Mouse (Mus musculus) gastrocnemius, postnatal 10 days (tissue): ENCODE results near the gene Sh2d1b1. TPM values are rescaled to one million over a fixed set of nuclear protein-coding genes. Genes with fewer than 3 reads are reported as not detected.
"Not testable (repeated sequence)": the region's sequence is repeated elsewhere in the genome, so short reads cannot be mapped to it uniquely, and the experiment has no call there.

ENCODE experiments used
- DNase-seq: peaks from one replicate; pipeline ENCODE4 v3.0.0; 2021; ENCODE audit warnings: mixed read lengths
- long read RNA-seq, 2 experiments: library from polyadenylated mRNA; stranded (forward); transcript quantifications; one replicate each; pipeline ENCODE4 v2.0.0; 2021
- total RNA-seq, 2 experiments: library from RNA; stranded (reverse); gene quantifications; 2 replicates each; pipeline ENCODE4 v1.2.3; 2021

Gene Sh2d1b1
- total RNA-seq: not detected
- long read RNA-seq, experiment 1: 0 reads
- long read RNA-seq, experiment 2, partial matches to known transcripts: 0 of 1 reads
- long read RNA-seq, experiment 2, other reads (novel, unspliced or antisense): 1 of 1 reads

- DNase-seq: no peak
Measured at GRCm38 (mm10) chr1:170277016-170277415, at the start of gene Sh2d1b1. Gene Sh2d1b1, plus strand, starts transcription at chr1:170277320.

DNA sequence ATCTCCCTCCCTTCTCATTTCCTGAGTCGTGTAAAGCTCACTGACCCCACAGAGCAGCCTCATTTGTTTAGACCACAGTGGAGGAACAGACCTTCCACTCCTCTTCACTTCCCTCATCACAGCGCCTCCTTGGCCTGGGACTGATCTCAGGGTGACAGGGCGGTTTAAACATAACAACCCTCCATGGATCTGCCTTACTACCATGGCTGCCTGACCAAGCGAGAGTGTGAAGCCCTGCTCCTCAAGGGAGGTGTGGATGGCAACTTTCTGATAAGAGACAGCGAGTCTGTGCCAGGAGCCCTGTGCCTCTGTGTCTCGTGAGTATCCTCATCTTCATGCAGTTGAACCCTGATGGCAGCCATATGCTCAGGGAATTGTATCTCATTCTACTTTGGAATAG lies 44.4 kb upstream of the Sh2d1b1 start, which contains the start of gene Sh2d1b2:
TSS of gene Sh2d1b2 (plus strand) at position 62 of the 400 bp plus-strand sequence.
- DNase-seq: not testable (repeated sequence)

- DNase-seq: no peak
Measured at GRCm38 (mm10) chr1:170245016-170245415, 32.1 kb upstream of the Sh2d1b1 start.

DNA sequence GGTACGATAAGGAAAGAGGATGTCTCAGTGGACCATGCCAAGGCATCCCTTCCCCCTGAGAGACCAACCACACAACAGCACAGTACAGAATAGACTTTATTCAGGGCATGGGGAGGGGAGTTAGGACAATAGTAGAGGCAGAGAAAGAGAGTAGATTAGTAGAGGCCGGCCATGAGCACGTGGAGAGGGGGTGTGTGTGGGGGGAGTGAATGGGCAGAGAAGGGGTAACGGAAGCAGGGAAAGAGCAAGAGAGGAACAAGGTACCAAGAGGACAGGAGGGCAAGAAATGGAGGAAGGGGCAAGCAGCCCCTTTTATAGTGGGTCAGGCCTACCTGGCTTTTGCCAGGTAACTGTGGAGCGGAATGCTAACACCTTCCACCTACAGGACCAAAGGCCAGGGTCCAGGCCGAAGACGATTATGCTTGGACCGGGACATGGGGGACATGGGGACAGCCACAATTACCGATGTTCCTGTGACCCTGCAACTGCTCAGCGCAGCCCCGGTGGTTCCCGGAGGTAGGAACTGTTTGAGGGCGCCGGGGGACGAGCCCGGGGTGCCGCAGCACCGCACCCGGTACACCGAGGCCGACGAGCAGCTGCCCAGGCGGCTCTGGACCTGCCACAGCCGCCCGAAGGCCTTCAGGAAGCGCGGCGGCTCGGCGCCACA lies 22.1 kb upstream of the Sh2d1b1 start:
- DNase-seq: no peak

DNA sequence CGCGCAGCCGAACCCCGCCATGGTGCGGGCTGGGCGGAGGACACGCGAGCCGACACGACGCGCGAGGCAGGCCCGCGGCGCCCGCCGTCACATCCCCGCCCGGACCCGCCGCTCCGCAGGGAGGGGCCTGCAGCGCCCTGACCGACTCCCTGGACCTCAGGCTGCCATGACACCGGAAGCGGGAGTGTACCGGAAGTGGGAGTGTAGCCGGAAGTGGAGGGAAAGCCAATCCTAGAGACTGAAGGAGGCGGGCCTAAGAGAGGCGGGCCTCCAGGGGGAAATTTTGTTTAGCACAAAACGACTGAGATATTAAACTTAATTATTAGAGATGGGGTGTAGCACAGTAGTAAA lies 21.6 kb upstream of the Sh2d1b1 start:
- DNase-seq: peak; percentile 74

DNA sequence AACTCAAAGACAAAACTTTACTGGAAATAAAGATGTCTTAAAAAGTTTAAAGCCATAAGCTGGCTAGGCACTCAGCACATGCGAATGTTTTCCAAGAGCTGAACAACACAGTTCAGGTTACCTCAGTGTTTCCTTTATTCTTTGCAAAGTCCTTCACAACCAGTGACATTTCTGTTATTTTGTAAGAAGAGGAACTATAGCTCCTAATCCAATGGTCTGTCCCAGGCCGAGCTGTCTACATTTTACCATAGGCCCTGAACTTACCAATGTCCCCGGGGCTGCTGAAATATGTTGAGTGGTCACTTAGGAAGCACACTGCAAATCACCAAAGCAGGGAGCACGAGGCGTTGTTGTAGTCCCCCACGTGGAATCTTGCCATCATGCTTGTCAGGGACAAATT lies 6.8 kb upstream of the Sh2d1b1 start:
- DNase-seq: no peak

DNA sequence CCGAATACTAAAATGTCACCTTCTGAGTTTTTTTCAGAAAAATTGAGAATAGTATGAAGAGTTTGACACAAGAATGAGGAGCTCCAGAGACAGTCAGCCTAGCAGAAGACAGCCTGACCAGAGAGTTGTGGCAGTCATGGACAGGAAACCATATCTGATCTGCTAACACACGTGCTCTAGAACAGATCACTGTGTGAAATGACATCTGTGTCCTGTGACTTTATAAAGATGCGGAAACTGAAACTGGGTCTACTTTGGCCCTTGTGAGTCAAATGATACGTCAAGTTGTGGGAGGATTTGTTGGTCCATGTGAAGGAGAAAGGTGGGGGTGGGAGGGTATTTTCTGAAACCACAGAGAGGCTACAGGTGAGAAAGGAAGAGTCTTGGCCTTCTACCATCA lies 6.4 kb upstream of the Sh2d1b1 start:
- no peak for DNase-seq

GRCm38 (mm10) chr1:170273252-170273651 lies 3.9 kb upstream of the Sh2d1b1 start:
- no peak for DNase-seq

DNA sequence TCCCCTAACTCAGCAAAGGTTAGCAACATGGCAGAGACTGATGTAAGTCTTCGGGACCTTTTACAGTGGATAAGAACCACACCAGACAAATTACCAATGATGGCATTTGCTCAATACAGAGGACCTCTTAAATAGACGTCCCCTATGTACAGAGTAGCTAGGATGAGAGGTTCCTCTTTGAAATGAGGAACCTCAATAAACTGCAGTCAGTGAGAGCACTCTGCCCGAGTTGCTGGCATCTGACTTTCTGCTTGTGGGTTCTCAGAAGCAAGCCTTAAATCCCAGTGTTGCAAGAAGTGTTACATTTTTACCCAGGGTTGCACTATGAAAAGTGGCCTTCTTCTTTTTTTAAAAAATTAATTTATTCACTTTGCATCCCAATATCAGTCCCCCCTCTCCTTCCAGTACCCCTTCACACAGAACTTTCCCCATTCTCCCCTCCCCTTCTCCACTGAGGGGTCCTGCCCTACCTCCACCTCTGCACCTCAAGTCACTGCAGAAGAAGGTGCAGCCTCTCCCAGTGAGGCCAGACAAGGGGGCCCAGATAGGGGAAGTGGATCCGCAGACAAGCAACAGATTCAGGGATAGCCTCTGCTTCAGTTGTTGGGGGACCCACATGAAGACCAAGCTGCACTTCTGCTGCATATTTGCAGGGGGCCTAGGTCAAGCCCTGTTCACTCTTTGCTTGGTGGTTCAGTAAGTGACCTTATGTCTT lies 5.5 kb downstream of the Sh2d1b1 start:
- no peak for DNase-seq

- DNase-seq: no peak
Measured at GRCm38 (mm10) chr1:170292239-170292951, 15.3 kb downstream of the Sh2d1b1 start.

DNA sequence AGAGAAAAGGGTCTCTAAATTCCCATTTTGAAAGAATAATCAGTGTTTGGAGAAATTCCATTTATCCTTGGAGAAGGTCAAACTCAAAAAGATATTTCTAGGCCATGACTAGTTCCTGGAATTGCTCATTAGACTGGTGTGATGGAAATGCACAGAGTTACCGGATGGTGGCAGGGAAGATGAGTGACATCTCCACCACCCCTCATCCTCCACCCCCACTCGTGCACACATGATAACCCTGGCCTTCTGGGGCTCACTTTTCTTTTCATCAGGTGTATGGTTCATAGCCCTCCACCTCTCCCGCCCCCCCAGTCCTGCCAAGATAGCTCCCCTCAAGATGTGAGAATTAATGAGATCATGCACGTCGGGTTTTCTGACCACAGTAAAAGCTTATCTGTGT lies 16.1 kb downstream of the Sh2d1b1 start:
- DNase-seq: no peak

DNA sequence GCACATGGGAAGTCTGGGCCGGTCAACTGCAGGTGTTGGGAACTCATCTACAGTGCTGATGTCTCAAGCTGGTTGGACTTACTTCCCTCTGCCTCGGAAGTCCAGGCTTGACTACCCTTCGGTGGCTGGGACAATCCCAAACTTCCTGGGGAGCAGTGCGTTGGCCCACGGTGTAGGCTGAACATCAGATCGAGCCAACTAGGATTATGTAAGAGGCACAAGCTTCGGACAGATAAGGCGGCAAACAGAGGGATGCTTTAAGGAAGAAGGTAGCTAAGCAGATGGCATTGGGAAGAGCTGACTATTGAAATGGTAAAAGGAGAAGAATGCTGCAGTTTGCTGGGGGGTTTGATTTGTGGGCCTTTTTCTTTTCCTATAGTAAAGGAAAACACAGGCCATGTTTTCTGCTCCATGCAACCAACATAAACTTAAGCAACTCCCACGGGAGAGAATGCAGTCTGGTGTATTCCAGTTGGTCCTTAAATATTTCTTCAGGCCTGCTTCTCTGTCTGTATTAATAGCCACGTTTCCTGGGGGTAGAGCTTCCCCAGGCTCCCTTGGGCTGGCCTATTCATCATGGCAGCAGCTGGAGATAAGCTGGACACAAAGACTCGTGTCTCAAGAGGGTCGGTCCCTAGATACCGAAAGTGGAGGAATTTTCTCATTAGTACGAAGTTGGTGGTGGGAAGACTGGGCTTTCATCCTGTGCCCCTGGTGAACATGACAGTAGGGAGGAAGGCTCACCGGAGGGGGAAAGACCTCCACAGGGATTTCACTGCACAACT lies 17.9 kb downstream of the Sh2d1b1 start:
- no peak for DNase-seq

DNA sequence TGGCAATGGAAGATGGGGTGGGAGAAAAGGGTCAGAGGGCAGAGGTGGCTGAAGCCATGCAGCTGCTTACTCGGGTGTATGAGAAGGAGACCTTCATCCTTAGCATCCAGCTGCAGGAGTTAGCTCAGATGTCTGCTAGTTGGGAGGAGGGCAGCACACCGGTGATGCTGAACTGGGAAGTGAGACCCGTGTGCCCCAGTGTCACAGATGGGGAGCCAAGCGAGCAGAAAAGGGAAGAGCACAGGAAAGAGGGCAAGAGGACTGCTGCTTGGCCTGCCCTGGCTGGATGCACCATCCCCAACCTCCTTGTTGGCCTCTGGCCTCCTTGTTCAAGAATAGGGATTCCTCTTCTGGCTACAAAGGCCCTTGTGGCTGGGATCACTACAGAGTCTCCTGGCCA lies 22.4 kb downstream of the Sh2d1b1 start:
- DNase-seq: no peak

- DNase-seq: no peak
Measured at GRCm38 (mm10) chr1:170301686-170302085, 24.6 kb downstream of the Sh2d1b1 start.

DNA sequence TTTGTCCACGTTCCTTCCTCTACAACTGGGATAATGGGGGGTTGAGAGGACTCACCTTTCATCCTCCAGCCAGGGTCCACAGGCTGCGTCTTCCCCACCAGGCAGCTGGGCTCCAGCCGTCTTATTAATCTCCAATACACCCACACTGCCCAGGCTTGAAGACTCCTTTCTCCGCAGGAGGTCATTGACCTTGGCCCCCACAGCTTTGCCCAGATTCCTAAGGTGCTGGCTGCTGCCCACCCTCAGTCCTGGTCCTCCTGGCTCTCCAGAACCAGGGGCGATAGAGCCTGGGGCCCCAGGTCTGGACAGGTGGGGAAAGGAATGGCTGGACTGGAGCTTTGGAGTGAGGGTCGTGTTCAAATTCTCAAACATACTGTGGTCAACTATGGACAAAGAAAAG lies 25.3 kb downstream of the Sh2d1b1 start:
- DNase-seq: no peak

DNA sequence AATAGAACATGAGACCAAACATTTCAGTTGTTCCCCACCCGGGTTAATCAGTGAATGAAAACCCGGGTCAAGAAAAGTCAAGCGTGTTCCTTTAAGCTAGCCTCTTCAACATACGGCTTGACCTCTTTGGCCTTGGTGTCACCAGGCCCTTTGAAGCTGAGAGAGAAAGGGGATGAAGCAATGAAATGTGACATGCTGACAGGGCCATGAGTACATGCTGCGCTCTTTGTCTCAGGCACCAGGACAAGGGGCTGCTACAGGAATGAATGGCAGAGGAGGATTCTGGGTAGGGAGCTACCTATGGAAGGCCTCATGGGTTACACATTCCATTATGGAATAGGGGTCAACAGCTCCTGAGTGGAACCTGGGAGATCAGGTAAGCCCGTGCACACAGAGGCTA lies 26.0 kb downstream of the Sh2d1b1 start:
- DNase-seq: no peak

DNA sequence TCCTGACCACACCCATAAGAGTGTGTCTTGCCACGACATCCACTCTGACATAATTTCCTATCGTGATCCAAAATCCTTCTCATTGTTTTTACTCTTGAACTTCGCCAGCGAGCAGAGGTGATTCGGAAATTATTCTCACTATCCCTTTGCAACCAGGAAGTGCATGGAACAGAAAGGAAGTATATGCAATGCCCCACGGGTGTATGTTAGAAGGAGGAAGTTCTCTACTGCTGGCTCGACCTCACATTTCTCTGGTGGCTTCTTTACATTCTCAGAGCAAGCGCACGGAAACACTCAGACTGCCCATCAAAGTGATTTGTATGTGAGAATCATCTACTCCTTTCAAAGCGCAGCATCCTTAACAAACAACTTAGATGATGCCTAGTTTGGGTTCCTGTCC lies 27.9 kb downstream of the Sh2d1b1 start:
- DNase-seq: no peak

DNA sequence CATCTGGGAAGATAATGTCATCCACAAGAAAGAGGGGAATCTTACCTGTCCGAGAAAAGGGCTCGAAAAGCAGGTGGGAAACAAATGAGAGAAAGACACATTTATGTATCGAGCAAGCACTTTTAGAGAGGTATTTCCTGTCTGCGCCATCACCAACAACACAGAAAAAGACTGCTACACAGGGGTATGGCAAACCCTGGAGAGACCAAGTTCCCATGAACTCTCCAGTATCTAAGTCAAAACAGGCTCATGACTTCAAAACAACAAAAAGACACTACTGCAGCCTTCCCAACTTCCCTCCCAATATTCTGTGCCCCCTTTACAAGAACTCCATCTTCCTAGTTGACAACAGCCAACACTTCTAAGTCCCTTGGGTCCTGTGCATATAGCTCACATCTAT lies 29.1 kb downstream of the Sh2d1b1 start, which contains the start of gene Gm7694:
TSS of gene Gm7694 (minus strand) at position 101 of the 400 bp plus-strand sequence.
- no peak for DNase-seq

GRCm38 (mm10) chr1:170308503-170308902 lies 31.4 kb downstream of the Sh2d1b1 start, which contains the start of gene Spata46:
Gene Spata46, plus strand, starts transcription at chr1:170308803.
- DNase-seq: no peak

DNA sequence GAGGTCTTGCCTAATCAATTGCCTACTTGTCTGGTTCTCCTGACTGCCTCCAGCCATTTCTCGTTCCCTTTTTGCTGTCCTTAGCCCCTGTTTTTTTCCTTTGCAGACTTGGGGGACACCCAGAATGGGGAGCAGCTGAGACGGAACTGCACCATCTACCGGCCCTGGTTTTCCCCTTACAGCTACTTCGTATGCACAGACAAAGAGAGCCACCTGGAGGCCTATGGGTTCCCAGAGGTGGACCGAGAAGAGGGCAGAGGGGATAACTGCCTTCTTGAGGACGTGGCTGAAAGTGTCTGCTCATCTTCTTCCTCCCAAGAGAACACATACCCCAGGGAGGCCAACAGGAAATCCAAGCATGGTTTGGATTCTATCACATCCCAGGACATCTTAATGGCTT lies 34.3 kb downstream of the Sh2d1b1 start:
- DNase-seq: no peak

- no peak for DNase-seq
Measured at GRCm38 (mm10) chr1:170322046-170322445, 44.9 kb downstream of the Sh2d1b1 start.

DNA sequence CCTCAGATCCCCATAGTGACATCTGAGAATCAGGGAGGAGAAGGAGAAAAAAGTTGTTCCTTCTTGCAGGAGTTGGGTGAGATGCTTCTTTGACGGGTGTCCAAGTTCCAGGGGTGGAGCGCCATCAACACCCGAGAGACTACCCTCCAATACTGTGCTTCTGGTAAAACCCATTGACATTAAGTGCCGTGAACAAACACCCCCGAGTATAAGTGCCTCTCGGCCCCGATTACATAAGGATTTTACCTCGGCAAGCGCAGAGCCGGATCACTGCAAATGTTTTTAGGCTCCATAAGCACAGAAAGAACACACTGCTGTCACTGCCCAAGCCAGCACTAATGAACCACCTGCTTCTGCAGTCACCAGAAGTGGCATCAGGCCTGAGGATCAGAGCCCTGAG lies 45.9 kb downstream of the Sh2d1b1 start:
- DNase-seq: no peak
